Mouse (Mus musculus) liver, postnatal 0 days (tissue): ENCODE measurements around the gene Prep.
"Not testable (repeated sequence)": the region's sequence is repeated elsewhere in the genome, so short reads cannot be mapped to it uniquely, and the experiment has no call there.

ENCODE experiments used
- CTCF ChIP-seq: sonication (generic); IDR thresholded peaks from 2 replicates; pipeline ENCODE4 v1.5.1; 2016; ENCODE audit warnings: antibody characterized with exemption, low read depth
- EP300 ChIP-seq: IDR thresholded peaks from 2 replicates; pipeline ENCODE4 v1.6.1; 2016; ENCODE audit warnings: antibody characterized with exemption, low read depth, mild to moderate bottlenecking

DNA sequence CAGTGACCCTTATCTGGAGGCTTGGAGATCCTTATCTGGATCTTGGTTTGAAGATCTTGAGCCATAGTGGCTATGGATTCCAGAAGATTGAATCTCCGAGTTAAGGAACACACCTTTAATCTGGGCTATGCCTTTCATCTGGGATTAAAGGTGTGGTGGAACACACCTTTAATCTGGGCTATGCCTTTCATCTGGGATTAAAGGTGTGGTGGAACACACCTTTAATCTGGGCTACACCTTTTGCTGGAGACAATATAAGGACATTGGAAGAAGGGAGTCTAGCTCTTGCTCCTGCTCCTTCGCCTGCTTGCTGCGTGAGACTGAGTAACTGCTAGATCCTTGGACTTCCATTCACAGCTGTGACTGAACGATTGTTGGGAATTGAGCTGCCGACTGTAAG is 110.8 kb downstream of the Prep start, which contains the start of gene Popdc3:
- TF ChIP-seq CTCF, EP300: not testable (repeated sequence)
